Mouse (Mus musculus): ENCODE measurements around the gene Fndc1. TPM values are rescaled to one million over a fixed set of nuclear protein-coding genes. Genes with fewer than 3 reads are reported as not detected.

The Fndc1 gene
- polyA plus RNA-seq, 1 experiment: not detected

GRCm38 (mm10) chr17:7825416-7825815 is 1.7 kb downstream of the Fndc1 start:
- no peaks in the 10 kb centered on the region for H3K36me3 ChIP-seq (replicated peaks; ENCODE audit: low read length)
- H3K9me3 ChIP-seq: no peaks in the 10 kb centered on the region
- TF ChIP-seq FLI1 (IDR thresholded peaks at IDR 0.05; ENCODE audit: low read length): no peak
- no peak for TF ChIP-seq GATA1 (IDR thresholded peaks at IDR 0.05; ENCODE audit: borderline replicate concordance, low read length)
- H3K27me3 ChIP-seq (replicated peaks): peaks cover 47% of the 10 kb centered on the region
- H3K4me1 ChIP-seq: peaks cover 11% of the 10 kb centered on the region
- no peak overlapping the region for H3K4me3 ChIP-seq (replicated peaks)

DNA sequence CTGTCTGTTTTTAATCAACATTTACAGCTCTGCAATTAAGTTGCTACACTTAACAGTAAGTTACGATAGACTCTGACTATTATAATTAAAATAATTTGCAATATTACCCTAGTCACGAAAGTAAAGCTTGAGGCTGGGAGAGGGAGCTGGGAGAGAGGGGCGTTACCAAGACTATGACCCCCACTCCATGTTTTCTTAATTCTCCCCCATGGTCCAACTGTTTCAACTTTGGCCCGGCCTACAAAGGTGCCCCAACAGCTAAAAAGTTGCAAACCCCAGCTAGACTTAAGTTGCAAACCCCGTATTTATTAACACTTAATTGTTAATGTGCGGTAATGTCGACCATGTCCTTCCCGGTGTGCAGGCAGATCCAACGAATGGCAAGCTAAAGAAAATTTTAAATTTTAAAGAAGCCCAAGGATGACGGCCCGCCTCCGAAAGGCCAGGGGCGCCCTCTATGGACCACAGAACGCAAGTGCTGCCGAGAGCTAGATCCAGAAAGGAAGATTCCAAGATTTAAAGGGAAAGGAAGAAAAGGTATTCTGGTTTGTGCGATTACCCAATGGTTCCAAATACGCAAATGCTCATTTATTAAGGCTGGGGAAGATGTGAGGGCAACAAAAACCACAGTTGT is 5.4 kb downstream of the Fndc1 start:
- H3K4me1 ChIP-seq: peaks cover 1% of the 10 kb centered on the region; the same call in 1 of the 2 replicates
- no peak overlapping the region for H3K4me3 ChIP-seq (replicated peaks)
- H3K36me3 ChIP-seq (replicated peaks; ENCODE audit: low read length): no peaks in the 10 kb centered on the region
- H3K9me3 ChIP-seq: no peaks in the 10 kb centered on the region
- H3K27me3 ChIP-seq (replicated peaks): peaks cover 21% of the 10 kb centered on the region
- TF ChIP-seq FLI1 (IDR thresholded peaks at IDR 0.05; ENCODE audit: low read length): no peak
- no peak for TF ChIP-seq GATA1 (IDR thresholded peaks at IDR 0.05; ENCODE audit: borderline replicate concordance, low read length)

DNA sequence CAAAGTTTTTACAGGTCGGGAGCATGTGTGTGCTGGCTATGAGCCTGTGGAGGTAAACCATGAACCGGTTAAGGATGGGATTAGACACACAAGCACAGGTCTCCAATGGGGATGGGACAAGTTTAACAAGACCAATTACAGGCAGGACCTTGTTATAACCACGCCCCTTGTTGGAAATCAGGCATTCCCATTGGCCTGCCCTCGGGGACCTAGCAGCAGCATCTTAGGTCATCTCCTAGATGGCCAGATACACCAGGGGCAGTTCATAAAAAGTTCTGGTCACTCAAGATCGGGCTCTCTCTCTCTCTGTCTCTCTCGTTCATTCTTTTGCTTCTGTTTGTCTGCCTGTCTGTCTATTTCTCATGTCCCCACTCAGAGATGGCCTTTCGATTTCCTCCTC is 6.9 kb downstream of the Fndc1 start:
- Histone ChIP-seq H3K4me3 (replicated peaks) (no peak overlapping the region), H3K36me3 (replicated peaks; ENCODE audit: low read length) (no peaks in the 10 kb centered on the region), H3K4me1 (no peaks in the 10 kb centered on the region), H3K9me3 (no peaks in the 10 kb centered on the region), H3K27me3 (replicated peaks) (peaks cover 9% of the 10 kb centered on the region)
- no peak for TF ChIP-seq GATA1 (IDR thresholded peaks at IDR 0.05; ENCODE audit: borderline replicate concordance, low read length)

GRCm38 (mm10) chr17:7816602-7817001 is 10.5 kb downstream of the Fndc1 start:
- no peaks in the 10 kb centered on the region for H3K27me3 ChIP-seq (replicated peaks)
- H3K4me1 ChIP-seq: no peaks in the 10 kb centered on the region
- TF ChIP-seq FLI1 (IDR thresholded peaks at IDR 0.05; ENCODE audit: low read length) (no peak), GATA1 (IDR thresholded peaks at IDR 0.05; ENCODE audit: borderline replicate concordance, low read length) (no peak)
- H3K9me3 ChIP-seq: no peaks in the 10 kb centered on the region
- no peak overlapping the region for H3K4me3 ChIP-seq (replicated peaks)
- no peaks in the 10 kb centered on the region for H3K36me3 ChIP-seq (replicated peaks; ENCODE audit: low read length)

DNA sequence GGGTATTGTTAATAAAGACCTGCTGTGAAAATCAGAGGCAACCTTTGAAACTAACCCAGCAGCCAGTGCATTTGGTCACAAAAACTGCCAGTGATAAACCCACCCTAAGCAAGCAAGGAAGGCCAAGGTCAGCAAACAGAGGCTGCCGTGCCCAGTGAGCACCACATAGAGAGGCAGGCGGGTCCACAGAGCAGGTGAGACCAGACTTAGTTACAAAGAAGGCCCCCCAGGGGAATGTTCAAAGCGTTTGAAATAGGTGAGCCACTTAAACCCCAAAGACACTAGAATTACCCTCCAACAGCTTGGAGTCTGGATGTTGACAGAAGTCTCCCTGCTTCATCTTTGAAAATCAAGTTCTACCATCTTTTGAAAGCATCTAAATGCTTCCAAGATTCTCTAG is 12.7 kb downstream of the Fndc1 start:
- H3K9me3 ChIP-seq: no peaks in the 10 kb centered on the region
- TF ChIP-seq GATA1 (IDR thresholded peaks at IDR 0.05; ENCODE audit: borderline replicate concordance, low read length): no peak
- TF ChIP-seq FLI1 (IDR thresholded peaks at IDR 0.05; ENCODE audit: low read length): no peak

DNA sequence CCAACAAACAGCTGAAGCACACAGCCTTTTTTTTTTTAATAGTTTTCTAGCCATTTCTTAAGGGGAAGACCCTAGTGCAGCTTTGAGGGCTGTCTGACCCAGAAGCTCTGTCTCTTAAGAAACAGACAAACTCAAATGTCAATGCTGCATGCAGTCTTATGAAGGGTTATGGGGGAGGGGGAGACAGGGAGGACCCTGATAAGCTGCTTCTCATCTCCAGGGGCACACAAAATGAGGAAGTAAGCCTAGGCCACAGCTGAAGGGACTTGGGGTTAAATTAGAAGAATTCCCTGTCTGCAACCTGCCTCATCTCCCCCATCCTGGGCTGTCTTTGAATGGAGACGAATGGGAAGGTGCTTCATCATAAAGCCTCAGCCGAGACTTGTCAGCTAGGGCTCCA is 19.1 kb downstream of the Fndc1 start:
- H3K4me1 ChIP-seq: no peaks in the 10 kb centered on the region
- peaks cover 4% of the 10 kb centered on the region; the same call in 1 of the 2 replicates for H3K9me3 ChIP-seq
- H3K36me3 ChIP-seq (replicated peaks; ENCODE audit: low read length): no peaks in the 10 kb centered on the region
- H3K4me3 ChIP-seq (replicated peaks): no peak overlapping the region
- TF ChIP-seq GATA1 (IDR thresholded peaks at IDR 0.05; ENCODE audit: borderline replicate concordance, low read length) (no peak), FLI1 (IDR thresholded peaks at IDR 0.05; ENCODE audit: low read length) (no peak)
- H3K27me3 ChIP-seq (replicated peaks): no peaks in the 10 kb centered on the region

More for the DNA sequence above, 12.7 kb downstream of the Fndc1 start:
- Histone ChIP-seq H3K27me3 (replicated peaks) (no peaks in the 10 kb centered on the region), H3K4me3 (replicated peaks) (no peak overlapping the region), H3K36me3 (replicated peaks; ENCODE audit: low read length) (no peaks in the 10 kb centered on the region), H3K4me1 (no peaks in the 10 kb centered on the region)

- Histone ChIP-seq H3K4me1 (no peaks in the 10 kb centered on the region), H3K9me3 (peaks cover 6% of the 10 kb centered on the region; the same call in 1 of the 2 replicates), H3K36me3 (replicated peaks; ENCODE audit: low read length) (no peaks in the 10 kb centered on the region), H3K27me3 (replicated peaks) (no peaks in the 10 kb centered on the region), H3K4me3 (replicated peaks) (no peak overlapping the region)
- no peak for TF ChIP-seq GATA1 (IDR thresholded peaks at IDR 0.05; ENCODE audit: borderline replicate concordance, low read length)
- TF ChIP-seq FLI1 (IDR thresholded peaks at IDR 0.05; ENCODE audit: low read length): no peak
These were observed 22.0 kb downstream of the Fndc1 start for GRCm38 (mm10) chr17:7805105-7805504.

DNA sequence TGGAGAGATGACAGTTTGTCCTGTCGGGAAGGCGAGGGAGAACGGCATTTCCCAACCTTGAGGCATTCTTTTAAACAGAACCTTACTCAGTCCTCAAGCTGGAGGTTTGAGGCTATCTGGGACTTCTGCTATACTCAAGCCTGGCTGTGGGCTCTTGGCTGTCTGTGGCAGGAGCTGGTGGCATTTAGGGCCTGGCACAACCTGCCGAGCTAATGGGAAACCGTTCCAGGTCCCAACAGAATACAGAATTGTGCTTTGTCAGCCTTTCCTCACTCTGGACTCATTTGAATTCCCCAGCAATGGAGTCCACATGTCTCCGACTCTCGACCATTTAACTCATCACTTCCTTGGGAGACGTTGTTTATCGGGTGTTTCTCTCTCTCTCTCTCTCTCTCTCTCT is 24.6 kb downstream of the Fndc1 start:
- Histone ChIP-seq H3K4me1 (no peaks in the 10 kb centered on the region), H3K36me3 (replicated peaks; ENCODE audit: low read length) (no peaks in the 10 kb centered on the region), H3K9me3 (peaks cover 6% of the 10 kb centered on the region; the same call in 1 of the 2 replicates), H3K4me3 (replicated peaks) (no peak overlapping the region), H3K27me3 (replicated peaks) (no peaks in the 10 kb centered on the region)
- TF ChIP-seq FLI1 (IDR thresholded peaks at IDR 0.05; ENCODE audit: low read length): no peak
- TF ChIP-seq GATA1 (IDR thresholded peaks at IDR 0.05; ENCODE audit: borderline replicate concordance, low read length): no peak

- Histone ChIP-seq H3K27me3 (replicated peaks) (no peaks in the 10 kb centered on the region), H3K4me1 (no peaks in the 10 kb centered on the region), H3K9me3 (0 out of 2 replicates have a peak, but pooled peaks cover 2% of the 10 kb centered on the region), H3K4me3 (replicated peaks) (no peak overlapping the region), H3K36me3 (replicated peaks; ENCODE audit: low read length) (no peaks in the 10 kb centered on the region)
- no peak for TF ChIP-seq GATA1 (IDR thresholded peaks at IDR 0.05; ENCODE audit: borderline replicate concordance, low read length)
- no peak for TF ChIP-seq FLI1 (IDR thresholded peaks at IDR 0.05; ENCODE audit: low read length)
These were observed 27.2 kb downstream of the Fndc1 start for GRCm38 (mm10) chr17:7799894-7800293.

DNA sequence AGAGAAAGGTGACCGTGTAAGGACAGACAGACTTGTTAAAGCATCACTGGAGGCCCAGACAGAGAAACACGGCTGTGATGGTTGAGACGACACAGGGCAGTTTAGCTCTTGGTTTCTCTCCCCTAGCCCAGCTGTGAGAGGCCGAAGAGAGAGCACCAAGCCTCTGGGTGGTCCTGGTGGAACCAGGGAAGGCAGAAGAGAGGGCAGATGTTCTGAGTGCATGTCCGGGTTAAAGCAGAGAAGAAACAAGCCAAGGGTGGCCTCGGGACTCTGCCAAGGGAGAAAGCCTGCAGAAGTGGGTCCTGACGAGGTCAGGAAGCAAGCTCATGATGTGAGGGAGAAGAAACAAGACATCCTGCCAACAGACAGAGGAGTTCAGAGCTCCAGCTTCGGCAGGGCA is 31.5 kb downstream of the Fndc1 start:
- Histone ChIP-seq H3K4me3 (replicated peaks) (no peak overlapping the region), H3K9me3 (0 out of 2 replicates have a peak, but pooled peaks cover 1% of the 10 kb centered on the region), H3K36me3 (replicated peaks; ENCODE audit: low read length) (no peaks in the 10 kb centered on the region), H3K4me1 (no peaks in the 10 kb centered on the region), H3K27me3 (replicated peaks) (no peaks in the 10 kb centered on the region)
- no peak for TF ChIP-seq FLI1 (IDR thresholded peaks at IDR 0.05; ENCODE audit: low read length)

All from megakaryocyte, embryonic 14.5 days (primary cell).